Mouse (Mus musculus) kidney, postnatal 10 days (tissue): Measurements from ENCODE around the gene Fam163a.
"Not testable (repeated sequence)": the region's sequence is repeated elsewhere in the genome, so short reads cannot be mapped to it uniquely, and the experiment has no call there.

Experiments
- DNase-seq: peaks from one replicate; pipeline ENCODE4 v3.0.0; 2021; ENCODE audit warnings: mixed read lengths

The Fam163a gene

DNA sequence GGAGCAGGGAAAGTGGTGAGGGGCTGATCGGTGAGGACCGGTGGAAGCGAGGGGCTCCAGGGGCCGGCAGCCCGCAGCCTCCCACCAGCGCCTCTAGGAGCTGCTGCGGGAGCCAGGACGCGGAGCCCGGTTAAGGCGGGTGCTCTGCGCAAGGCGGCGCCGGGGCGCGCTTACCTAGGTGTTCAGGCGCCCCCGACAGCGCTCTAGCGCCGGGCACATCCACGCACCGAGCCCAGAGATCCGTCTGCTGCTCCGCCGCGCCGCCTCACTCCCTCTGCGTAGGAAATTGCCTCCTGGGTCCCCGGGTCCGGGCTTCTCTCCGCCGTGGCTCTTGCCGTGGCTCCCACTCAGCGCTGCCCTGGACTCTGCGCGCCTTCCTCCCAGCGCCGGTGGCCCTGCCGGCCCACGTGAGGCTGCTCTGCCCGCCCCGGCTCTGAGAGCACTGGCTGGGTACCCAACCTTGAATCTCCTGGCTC is at the start of gene Fam163a:
TSS of gene Fam163a (minus strand) at position 371 of the 476 bp plus-strand sequence.
- peak; percentile 41 for DNase-seq

GRCm38 (mm10) chr1:156251096-156251495 is 46.3 kb upstream of the Fam163a start:
- DNase-seq, result not testable (repeated sequence)

DNA sequence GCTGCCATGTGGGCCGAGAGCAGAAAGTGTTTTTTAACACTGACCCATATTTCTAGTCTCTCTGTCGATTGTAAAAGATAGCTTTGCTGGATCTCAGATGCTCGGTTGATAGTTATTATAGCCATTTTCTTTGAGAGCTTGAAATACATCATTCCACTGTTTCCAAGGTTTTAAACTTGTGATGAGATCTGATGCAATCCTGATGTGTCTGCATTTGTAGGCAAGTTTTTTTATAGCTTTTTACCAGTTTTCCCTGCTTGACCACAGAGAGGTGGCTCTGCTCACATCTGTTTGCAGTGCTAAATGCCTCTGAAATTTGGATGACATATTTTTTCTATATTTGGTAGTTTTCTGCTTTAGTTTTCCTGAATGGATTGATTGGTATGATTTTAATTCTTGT is 43.1 kb upstream of the Fam163a start:
- no peak for DNase-seq

- peak; percentile 81 for DNase-seq
These were observed 37.0 kb upstream of the Fam163a start for GRCm38 (mm10) chr1:156241713-156242348.

- DNase-seq, result peak; percentile 55
These were observed 36.2 kb upstream of the Fam163a start for GRCm38 (mm10) chr1:156241035-156241434.

DNA sequence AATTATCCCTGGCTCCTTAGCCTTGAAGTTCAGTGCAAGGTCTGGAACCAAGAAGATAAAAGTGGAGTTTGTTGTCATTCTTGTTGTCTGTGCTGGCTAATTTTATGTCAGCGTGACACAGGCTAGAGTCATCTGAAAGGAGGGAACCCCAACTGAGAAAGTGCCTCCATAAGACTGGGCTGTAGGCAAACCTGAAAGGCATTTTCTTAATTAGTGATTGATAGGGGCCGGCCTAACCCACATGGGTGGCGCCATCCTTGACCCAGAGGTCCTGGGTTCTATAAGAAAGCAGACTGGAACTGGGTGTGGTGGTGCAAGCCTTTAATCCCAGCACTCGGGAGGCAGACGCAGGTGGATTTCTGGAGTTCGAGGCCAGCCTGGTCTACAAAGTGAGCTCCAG is 26.3 kb upstream of the Fam163a start:
- DNase-seq, result no peak

DNA sequence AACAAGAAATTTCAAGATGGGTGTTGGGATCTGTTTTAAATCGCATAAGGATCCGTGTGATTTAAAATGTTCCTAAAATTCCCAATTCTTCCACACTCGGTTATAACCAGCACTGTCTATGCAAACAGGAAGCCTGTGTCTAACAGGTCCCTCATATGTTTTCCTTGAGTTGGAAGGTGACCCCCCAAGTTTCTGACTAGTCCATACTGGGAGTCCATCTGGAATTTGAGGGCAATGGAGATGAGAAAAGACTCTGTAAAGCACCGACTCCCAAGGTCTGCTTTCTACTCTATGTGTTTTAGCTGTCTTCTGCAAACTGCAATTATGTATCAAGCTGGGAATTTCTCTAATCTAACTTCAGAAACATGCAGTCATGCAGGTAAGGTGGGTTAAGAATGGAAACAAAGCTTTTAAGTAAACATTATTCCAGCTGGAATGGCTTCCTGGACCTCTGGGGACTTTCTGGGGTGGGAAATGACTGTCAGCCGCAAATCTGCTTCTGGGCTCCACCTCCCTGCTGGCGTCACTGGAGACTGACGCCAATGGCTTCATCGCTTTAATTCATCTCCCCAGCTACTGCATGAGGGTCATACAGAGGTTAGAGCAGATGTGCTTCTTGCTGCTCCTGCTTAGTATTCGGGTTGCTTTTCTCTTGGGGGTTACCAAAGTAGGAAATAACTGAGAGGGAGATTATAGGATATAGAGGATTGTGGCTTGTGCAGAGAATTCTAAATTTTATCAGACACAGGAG is 25.7 kb upstream of the Fam163a start:
- DNase-seq, result peak; percentile 67

DNA sequence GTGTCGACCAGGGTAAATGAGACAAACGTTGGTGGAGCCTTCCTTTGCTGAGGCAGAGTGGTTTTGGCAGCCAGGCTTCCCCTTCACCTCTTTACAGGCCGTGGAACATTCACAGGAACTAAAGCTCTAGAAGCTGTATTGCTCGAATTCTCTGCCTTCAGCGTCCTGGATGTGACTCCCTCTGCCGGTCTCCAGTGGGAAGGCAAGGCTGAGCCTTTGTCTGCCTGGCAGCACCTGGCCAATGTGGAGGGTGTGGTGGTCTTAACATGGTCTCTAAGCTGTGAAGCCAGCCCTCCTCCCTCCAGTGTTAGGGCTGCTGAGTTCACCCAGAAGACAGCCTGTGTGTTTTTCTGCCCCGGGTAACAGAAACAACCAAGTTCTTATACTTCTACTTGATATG is 24.6 kb upstream of the Fam163a start:
- DNase-seq, result peak; percentile 71

GRCm38 (mm10) chr1:156228728-156229127 is 23.9 kb upstream of the Fam163a start:
- no peak for DNase-seq

DNA sequence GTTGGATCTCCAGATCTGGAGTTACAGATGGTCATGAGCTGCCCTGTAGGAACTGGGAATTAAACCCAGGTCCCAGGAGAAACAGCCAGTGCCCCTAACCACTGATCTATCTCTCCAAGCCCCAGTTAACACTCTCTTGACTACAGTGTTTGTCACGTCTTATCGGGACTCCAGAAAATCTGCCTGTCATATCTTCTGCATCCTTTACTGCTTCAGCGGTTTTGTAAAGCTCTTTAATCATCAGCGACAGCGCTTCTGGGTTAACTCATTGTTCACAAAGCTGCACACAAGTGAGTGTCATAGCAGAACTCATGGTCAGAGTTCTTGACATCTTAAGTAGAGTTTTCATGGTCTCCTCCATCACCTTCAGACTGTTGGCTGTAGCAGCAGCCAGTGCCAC is 22.1 kb upstream of the Fam163a start:
- DNase-seq, result no peak

DNA sequence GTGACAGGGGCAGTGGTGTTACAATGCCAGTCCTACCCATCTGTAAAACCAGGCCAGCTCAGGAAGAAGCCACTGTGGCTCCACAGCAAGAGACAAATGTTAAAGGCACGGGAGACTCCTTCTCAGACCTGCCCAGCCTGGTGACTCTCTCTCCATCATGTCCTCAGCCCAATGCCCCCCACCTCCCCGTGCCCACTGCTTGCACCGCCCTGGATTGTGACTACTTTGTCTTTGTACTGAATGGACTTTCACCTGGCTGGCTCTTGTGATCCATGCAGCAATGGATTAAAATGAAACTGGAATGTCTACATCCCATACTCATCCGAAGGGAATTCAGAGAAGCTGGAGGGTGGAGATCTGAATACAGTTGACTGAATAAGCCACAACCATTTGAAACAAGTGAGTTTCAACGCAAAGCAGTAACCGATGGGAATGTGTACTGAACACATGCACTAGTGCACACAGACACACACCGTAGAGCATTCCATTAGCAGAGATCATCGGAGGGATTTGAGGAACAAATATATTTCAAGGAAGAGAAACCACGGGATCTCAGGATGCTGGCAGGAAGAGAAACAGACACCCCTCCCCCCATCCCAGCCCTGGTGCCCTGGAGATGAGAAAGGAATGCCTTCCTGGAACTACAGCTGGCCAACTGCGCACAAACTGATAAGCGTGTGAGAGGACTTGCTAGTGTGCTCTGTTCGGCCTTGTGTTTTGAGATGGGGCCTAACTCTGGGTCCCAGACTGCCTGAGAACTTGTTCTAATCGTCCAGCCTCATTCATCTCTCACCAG is 17.6 kb upstream of the Fam163a start:
- peak; percentile 57 for DNase-seq

DNA sequence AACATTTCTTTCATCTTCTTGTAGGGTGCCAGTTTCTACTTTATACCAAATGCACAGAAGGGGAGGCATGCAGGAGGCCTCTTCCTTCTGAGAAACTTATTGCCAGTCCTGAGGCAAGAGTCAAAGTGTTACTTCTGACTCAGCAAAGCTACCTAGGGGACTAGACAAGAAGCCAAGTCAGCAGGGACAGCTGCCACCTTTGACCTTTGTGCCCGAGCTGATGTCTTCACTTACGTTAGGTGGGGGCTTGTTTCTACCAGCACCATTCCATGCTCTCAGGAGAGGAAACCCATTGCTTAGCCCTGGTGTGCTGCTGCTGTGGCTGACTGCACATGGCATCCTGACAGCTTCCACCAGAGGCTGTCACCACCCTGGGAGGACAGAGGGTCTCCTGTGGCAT is 16.5 kb upstream of the Fam163a start:
- peak; percentile 46 for DNase-seq

DNA sequence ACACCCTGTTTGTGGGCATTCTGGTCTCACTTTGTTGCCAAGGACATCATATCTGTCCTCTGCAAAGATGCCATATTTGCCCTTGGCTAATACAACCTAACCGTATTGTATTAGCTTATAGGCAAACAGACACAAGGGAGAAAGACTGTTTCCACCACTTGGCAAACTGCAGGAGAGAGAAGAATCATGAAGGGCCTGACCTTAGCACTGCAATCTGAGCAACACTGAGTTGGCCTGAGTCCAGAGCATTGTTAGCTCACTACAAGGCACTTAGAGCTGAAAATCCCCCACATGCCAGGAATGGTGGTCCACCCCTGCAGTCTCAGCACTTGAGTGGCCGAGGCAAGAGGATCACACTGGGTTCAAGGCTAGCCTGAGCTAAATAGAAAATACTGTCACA is 13.7 kb upstream of the Fam163a start:
- no peak for DNase-seq

GRCm38 (mm10) chr1:156217941-156218340 is 13.1 kb upstream of the Fam163a start:
- DNase-seq, result no peak

GRCm38 (mm10) chr1:156217393-156217792 is 12.6 kb upstream of the Fam163a start:
- peak; percentile 33 for DNase-seq

- DNase-seq, result no peak
These were observed 11.4 kb upstream of the Fam163a start for GRCm38 (mm10) chr1:156216249-156216648.

DNA sequence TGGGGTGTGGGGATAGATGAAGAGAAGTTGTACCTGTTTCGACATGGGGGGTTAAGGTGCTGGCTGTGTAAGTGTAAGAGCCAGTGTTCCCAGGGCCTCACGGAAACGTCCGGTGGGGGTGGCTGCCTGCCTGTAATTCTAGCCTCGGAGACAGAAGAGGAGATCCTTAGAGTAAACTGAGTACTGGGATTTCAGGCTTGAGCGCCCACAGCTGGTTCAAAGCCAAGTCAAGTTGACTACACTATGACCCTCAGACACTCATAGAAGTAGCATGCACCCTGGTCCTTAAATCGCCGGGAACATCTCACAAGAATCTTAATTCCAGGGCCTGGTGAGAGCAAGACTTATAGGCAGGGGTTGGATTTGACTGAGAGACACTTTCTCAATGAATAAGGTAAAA is 9.8 kb upstream of the Fam163a start:
- DNase-seq, result peak; percentile 19

DNA sequence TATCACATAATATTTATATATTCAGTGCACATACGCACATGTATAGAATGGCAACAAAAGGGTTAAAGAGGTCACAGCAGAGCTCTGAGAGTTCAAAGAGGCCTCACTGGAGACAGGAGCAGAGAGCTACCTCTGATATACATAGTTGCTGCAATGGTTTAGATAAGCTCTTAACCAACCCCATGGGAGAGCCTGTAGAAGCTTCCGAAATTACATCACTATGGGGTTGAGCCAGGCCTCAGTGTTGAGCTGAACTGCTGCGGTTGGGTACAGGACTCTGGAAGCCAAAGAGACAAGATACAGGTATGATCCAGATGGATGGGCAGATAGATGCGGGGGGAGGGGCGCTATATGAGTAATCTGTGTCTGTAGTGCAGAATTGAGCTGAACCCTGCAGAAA is 8.1 kb upstream of the Fam163a start:
- DNase-seq, result no peak

- no peak for DNase-seq
These were observed 7.0 kb upstream of the Fam163a start for GRCm38 (mm10) chr1:156211809-156212317.

DNA sequence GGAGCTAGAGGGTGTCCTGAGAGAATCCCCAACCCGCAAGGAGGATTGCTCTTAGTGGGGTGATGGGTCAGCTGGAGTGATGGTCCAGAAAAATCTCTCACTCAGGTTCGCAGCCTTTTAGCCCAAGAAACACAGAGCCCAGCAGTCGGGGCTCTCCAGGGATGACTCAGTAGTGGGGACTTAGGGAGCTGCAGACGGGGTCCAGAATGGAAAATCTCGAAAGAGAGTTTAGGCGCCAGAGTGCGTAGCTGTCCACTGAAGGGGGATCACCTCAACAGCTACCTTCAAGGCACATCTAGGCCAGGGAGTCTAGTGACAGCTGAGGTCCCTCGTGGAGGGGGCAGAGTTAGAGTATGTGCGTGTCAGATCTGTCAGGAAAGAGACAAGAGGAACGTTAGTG is 338 bp upstream of the Fam163a start:
- DNase-seq, result no peak

DNA sequence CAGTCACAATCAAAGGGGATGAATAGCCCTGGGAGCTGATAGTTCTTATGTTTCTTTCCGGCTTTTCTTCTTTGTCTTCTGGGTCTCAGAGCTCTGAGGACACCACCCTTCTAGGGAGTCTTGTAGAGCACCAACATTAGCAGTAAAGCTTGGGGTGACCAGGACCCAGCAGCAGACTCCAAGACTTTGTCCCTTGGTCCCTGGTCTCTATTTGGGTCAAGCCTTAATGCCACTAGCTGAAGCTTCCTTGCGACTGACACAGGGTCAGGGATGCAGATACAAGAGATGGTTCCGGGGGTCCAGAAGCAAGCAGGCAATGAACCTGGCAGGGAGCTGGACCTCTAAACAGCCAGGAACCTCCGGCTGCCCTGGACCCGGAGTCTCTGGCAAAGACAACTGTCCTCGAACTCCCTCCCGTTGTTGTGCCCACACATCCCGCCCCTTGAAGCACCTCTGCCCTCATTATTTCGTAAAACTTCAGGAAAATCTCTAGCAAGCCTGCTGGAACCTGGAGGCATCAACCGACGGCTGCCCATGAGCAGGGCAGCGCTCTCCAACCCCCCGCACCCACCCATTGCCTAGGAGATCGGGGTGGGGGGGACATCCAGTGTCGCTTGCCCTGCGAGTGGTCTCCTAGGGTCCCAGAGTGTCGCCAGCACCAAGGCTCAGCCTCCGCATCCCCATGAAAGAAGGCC is 718 bp downstream of the Fam163a start:
- DNase-seq, result no peak

DNA sequence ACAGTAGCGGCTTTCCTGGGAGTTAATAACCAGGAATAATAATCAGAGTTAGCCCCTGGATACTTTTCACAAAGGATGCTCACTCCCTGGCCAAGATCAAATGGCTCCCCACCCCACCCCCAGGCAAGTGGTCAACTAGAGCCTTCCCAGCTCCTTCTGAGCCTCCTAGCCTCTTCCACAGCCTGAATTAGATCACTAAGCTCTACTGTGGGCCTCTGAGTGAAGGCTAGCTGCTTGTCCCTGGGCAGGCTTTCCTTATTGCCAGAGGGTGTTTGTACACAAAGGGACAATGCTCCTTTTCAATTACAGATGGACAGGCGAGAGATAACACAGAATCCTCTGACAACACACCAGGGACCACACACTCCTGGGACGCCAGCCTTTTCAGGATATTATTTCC is 2.2 kb downstream of the Fam163a start:
- DNase-seq, result no peak

DNA sequence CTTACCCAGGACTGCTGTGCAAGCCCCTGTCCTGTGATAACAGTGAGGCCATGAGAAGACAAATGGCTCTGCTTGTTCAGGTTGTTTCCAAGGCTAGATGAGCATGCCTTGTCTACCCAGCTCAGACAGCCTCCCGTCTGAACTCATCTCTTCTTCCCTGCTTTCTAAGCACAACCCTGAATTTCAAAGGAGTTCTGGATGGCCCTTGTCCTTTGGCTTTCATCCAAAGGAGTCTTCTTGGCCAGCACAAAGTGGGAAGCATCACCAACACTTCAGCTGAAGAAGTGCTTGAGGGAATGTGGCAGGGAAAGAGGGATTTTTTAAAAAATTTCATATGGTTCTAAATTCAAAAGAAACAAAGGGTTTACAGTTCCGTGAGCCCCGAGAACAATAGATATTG is 3.8 kb downstream of the Fam163a start:
- no peak for DNase-seq
